Mouse (Mus musculus): ENCODE results near the gene Lmf2. TPM values are rescaled to one million over a fixed set of nuclear protein-coding genes. Genes with fewer than 3 reads are reported as not detected.
A peak's percentile ranks its signal among the peaks of the same experiment; 100 is the strongest.

The Lmf2 gene
- 55.2 and 58.0 TPM in 2 replicates for polyA plus RNA-seq (2015; fragmentation: Nextera tagmentation; extraction: Ambion mirVana)

- WGBS: under 1% methylated on average over 64 of the region's 64 CpGs
Observed at GRCm38 (mm10) chr15:89355241-89356187, at the start of gene Lmf2, which contains the start of gene Ncaph2. Lmf2 (minus strand) TSS chr15:89355659. Ncaph2 (plus strand) TSS chr15:89355719.

GRCm38 (mm10) chr15:89404831-89405623, 49.6 kb upstream of the Lmf2 start:
- Histone ChIP-seq H3K4me3 (replicated peaks) (no peak overlapping the region), H3K4me1 (replicated peaks) (no peaks in the 10 kb centered on the region), H3K4me2 (replicated peaks) (no peak overlapping the region), H3K27ac (no peak overlapping the region), H3K36me3 (no peaks in the 10 kb centered on the region), H3K27me3 (replicated peaks) (no peaks in the 10 kb centered on the region), H3K9me3 (no peaks in the 10 kb centered on the region), H3K9ac (no peak overlapping the region)
- 81% methylated on average over 10 of the region's 10 CpGs for WGBS
- no peak for ATAC-seq

More at GRCm38 (mm10) chr15:89355241-89356187, at the start of gene Lmf2, which contains the start of gene Ncaph2:
- Histone ChIP-seq H3K9me3 (no peaks in the 10 kb centered on the region), H3K9ac (peak within 1 kb of the TSS; percentile 86), H3K4me3 (replicated peaks) (peak within 1 kb of the TSS; percentile 78), H3K4me2 (replicated peaks) (peak within 1 kb of the TSS; percentile 74), H3K27ac (peak within 1 kb of the TSS; percentile 86), H3K36me3 (peaks cover 39% of the 10 kb centered on the region), H3K4me1 (replicated peaks) (peaks cover 16% of the 10 kb centered on the region), H3K27me3 (replicated peaks) (no peaks in the 10 kb centered on the region)
- peak; percentile 95 for ATAC-seq

GRCm38 (mm10) chr15:89402471-89402870, 47.0 kb upstream of the Lmf2 start:
- ATAC-seq: no peak

GRCm38 (mm10) chr15:89399716-89400115, 44.3 kb upstream of the Lmf2 start:
- H3K9ac ChIP-seq: no peak overlapping the region
- no peak overlapping the region for H3K27ac ChIP-seq
- no peaks in the 10 kb centered on the region for H3K9me3 ChIP-seq
- H3K4me1 ChIP-seq (replicated peaks): no peaks in the 10 kb centered on the region
- 0 out of 2 replicates have a peak, but pooled peaks have one; percentile 35 for ATAC-seq
- no peak overlapping the region for H3K4me3 ChIP-seq (replicated peaks)
- no peaks in the 10 kb centered on the region for H3K27me3 ChIP-seq (replicated peaks)
- WGBS: 57% methylated on average over 1 of the region's 1 CpGs
- no peak overlapping the region for H3K4me2 ChIP-seq (replicated peaks)
- no peaks in the 10 kb centered on the region for H3K36me3 ChIP-seq

More at GRCm38 (mm10) chr15:89402471-89402870, 47.0 kb upstream of the Lmf2 start:
- H3K4me2 ChIP-seq (replicated peaks): no peak overlapping the region
- 74% methylated on average over 1 of the region's 1 CpGs for WGBS
- H3K36me3 ChIP-seq: no peaks in the 10 kb centered on the region
- no peak overlapping the region for H3K27ac ChIP-seq
- no peak overlapping the region for H3K4me3 ChIP-seq (replicated peaks)
- no peak overlapping the region for H3K9ac ChIP-seq
- H3K9me3 ChIP-seq: no peaks in the 10 kb centered on the region
- H3K27me3 ChIP-seq (replicated peaks): no peaks in the 10 kb centered on the region
- H3K4me1 ChIP-seq (replicated peaks): no peaks in the 10 kb centered on the region

GRCm38 (mm10) chr15:89398146-89398545, 42.7 kb upstream of the Lmf2 start:
- Histone ChIP-seq H3K4me2 (replicated peaks) (no peak overlapping the region), H3K4me1 (replicated peaks) (no peaks in the 10 kb centered on the region), H3K27ac (no peak overlapping the region), H3K36me3 (no peaks in the 10 kb centered on the region), H3K27me3 (replicated peaks) (no peaks in the 10 kb centered on the region), H3K9me3 (no peaks in the 10 kb centered on the region), H3K9ac (no peak overlapping the region), H3K4me3 (replicated peaks) (no peak overlapping the region)
- WGBS: 77% methylated on average over 2 of the region's 2 CpGs
- ATAC-seq: no peak

GRCm38 (mm10) chr15:89396883-89397282, 41.4 kb upstream of the Lmf2 start:
- H3K4me1 ChIP-seq (replicated peaks): no peaks in the 10 kb centered on the region
- H3K36me3 ChIP-seq: no peaks in the 10 kb centered on the region
- H3K9ac ChIP-seq: no peak overlapping the region
- no peaks in the 10 kb centered on the region for H3K27me3 ChIP-seq (replicated peaks)
- H3K4me2 ChIP-seq (replicated peaks): no peak overlapping the region
- H3K27ac ChIP-seq: no peak overlapping the region
- WGBS: 71% methylated on average over 4 of the region's 4 CpGs
- peak; percentile 90 for ATAC-seq
- no peaks in the 10 kb centered on the region for H3K9me3 ChIP-seq
- no peak overlapping the region for H3K4me3 ChIP-seq (replicated peaks)

- no peak overlapping the region for H3K27ac ChIP-seq
- ATAC-seq: no peak
- H3K4me3 ChIP-seq (replicated peaks): no peak overlapping the region
- 0 out of 2 replicates have a peak, but pooled peaks cover 2% of the 10 kb centered on the region for H3K27me3 ChIP-seq (replicated peaks)
- H3K36me3 ChIP-seq: no peaks in the 10 kb centered on the region
- H3K4me1 ChIP-seq (replicated peaks): no peaks in the 10 kb centered on the region
- H3K9ac ChIP-seq: no peak overlapping the region
- 93% methylated on average over 10 of the region's 10 CpGs for WGBS
- H3K9me3 ChIP-seq: no peaks in the 10 kb centered on the region
- no peak overlapping the region for H3K4me2 ChIP-seq (replicated peaks)
Observed at GRCm38 (mm10) chr15:89390081-89390480, 34.6 kb upstream of the Lmf2 start.

GRCm38 (mm10) chr15:89387127-89387526, 31.7 kb upstream of the Lmf2 start:
- Histone ChIP-seq H3K27ac (no peak overlapping the region), H3K4me2 (replicated peaks) (no peak overlapping the region), H3K9me3 (no peaks in the 10 kb centered on the region), H3K4me3 (replicated peaks) (no peak overlapping the region), H3K27me3 (replicated peaks) (0 out of 2 replicates have a peak, but pooled peaks cover 6% of the 10 kb centered on the region), H3K36me3 (no peaks in the 10 kb centered on the region), H3K4me1 (replicated peaks) (no peaks in the 10 kb centered on the region), H3K9ac (no peak overlapping the region)
- WGBS: 42% methylated on average over 12 of the region's 12 CpGs
- no peak for ATAC-seq

- no peak within 1 kb of the TSS for H3K4me2 ChIP-seq (replicated peaks)
- WGBS: 92% methylated on average over 7 of the region's 7 CpGs
- 0 out of 2 replicates have a peak, but pooled peaks cover under 1% of the 10 kb centered on the region for H3K4me1 ChIP-seq (replicated peaks)
- H3K4me3 ChIP-seq (replicated peaks): no peak within 1 kb of the TSS
- no peak within 1 kb of the TSS for H3K9ac ChIP-seq
- ATAC-seq: no peak
- no peak within 1 kb of the TSS for H3K27ac ChIP-seq
- H3K9me3 ChIP-seq: no peaks in the 10 kb centered on the region
- peaks cover 7% of the 10 kb centered on the region for H3K27me3 ChIP-seq (replicated peaks)
- H3K36me3 ChIP-seq: no peaks in the 10 kb centered on the region
Observed at GRCm38 (mm10) chr15:89384617-89385016, 29.2 kb upstream of the Lmf2 start, which contains the start of gene Klhdc7b. Klhdc7b (plus strand) TSS chr15:89384917.

GRCm38 (mm10) chr15:89379429-89379828, 24.0 kb upstream of the Lmf2 start:
- no peak for ATAC-seq
- no peaks in the 10 kb centered on the region for H3K9me3 ChIP-seq
- 11% methylated on average over 10 of the region's 10 CpGs for WGBS
- no peaks in the 10 kb centered on the region for H3K36me3 ChIP-seq
- peak overlapping the region; percentile 24; the same call in 1 of the 2 replicates for H3K9ac ChIP-seq
- H3K4me2 ChIP-seq (replicated peaks): peak overlapping the region; percentile 78
- H3K4me1 ChIP-seq (replicated peaks): peaks cover 25% of the 10 kb centered on the region
- H3K27ac ChIP-seq: no peak overlapping the region
- H3K27me3 ChIP-seq (replicated peaks): peaks cover 39% of the 10 kb centered on the region
- H3K4me3 ChIP-seq (replicated peaks): peak overlapping the region; percentile 36

GRCm38 (mm10) chr15:89378831-89379401, 23.5 kb upstream of the Lmf2 start, which contains the start of gene Odf3b:
Odf3b (minus strand) TSS chr15:89379282.
- Histone ChIP-seq H3K27ac (no peak within 1 kb of the TSS), H3K4me1 (replicated peaks) (peaks cover 27% of the 10 kb centered on the region), H3K4me2 (replicated peaks) (peak within 1 kb of the TSS; percentile 78), H3K9me3 (no peaks in the 10 kb centered on the region), H3K36me3 (no peaks in the 10 kb centered on the region), H3K27me3 (replicated peaks) (peaks cover 39% of the 10 kb centered on the region), H3K4me3 (replicated peaks) (peak within 1 kb of the TSS; percentile 36), H3K9ac (peak within 1 kb of the TSS; percentile 24; the same call in 1 of the 2 replicates)
- ATAC-seq: no peak
- 1% methylated on average over 33 of the region's 33 CpGs for WGBS

All from intestine, embryonic 15.5 days (tissue).